Mouse (Mus musculus) olfactory bulb, adult 2 months (tissue): ENCODE results near the gene Ccdc102a.

Source experiments
- CTCF ChIP-seq: fragments of 200-500 bp; IDR thresholded peaks from 2 replicates; pipeline ENCODE4 v1.5.1; 2012; ENCODE audit warnings: low read depth, mild to moderate bottlenecking, low read length, moderate library complexity; ENCODE audit not compliant: insufficient read depth
- POLR2A ChIP-seq: fragments of 200-500 bp; IDR thresholded peaks from 2 replicates; pipeline ENCODE4 v1.6.1; 2012; ENCODE audit warnings: mild to moderate bottlenecking, low read depth, low read length, moderate library complexity; ENCODE audit not compliant: insufficient read depth

DNA sequence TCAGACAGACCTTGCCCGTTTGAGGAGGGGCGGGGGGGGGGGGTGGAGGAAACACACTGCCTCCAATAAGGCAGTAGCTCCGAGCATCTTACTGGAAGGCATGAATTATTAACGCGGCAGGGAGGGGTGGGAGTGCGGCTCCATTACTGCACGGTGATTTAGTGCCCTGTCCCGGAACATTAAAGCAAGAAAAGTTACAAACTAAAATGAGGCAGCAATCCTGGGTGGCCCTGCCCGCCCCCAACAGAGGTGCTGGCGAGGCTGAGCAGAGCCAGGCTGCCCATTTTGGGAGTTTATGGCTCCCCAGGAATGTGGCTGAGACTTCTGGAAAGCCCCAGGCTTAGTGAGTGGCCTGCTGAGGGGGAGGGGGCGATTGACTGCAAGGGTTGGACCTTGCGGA lies 14.2 kb downstream of the Ccdc102a start:
- TF ChIP-seq CTCF (no peak), POLR2A (no peak)
